Mouse (Mus musculus) heart, embryonic 11.5 days (tissue): ENCODE measurements around the gene Ptchd3. TPM values are rescaled to one million over a fixed set of nuclear protein-coding genes. Genes with fewer than 3 reads are reported as not detected.

Experiments
- ATAC-seq: fragments of 200-750 bp; cut with Nextera tagmentation; replicated peaks from 2 replicates; pipeline ENCODE4 v1.8.0; 2017; ENCODE audit warnings: moderate library complexity; ENCODE audit not compliant: insufficient number of reproducible peaks, low FRiP score, low TSS enrichment
- H3K27ac ChIP-seq: fragments of 300-500 bp; sonication (generic); 2 replicates; pipeline ENCODE4 v1.5.1; 2014; ENCODE audit warnings: mild to moderate bottlenecking, low read depth, low read length
- H3K27me3 ChIP-seq: fragments of 300-500 bp; sonication (generic); 2 replicates; pipeline ENCODE4 v1.6.1; 2014; ENCODE audit warnings: mild to moderate bottlenecking, low read length, mixed read lengths; ENCODE audit not compliant: control insufficient read depth, insufficient read depth
- H3K36me3 ChIP-seq: fragments of 300-500 bp; sonication (generic); 2 replicates; pipeline ENCODE4 v1.6.1; 2014; ENCODE audit warnings: mild to moderate bottlenecking, low read length, moderate library complexity, mixed read lengths; ENCODE audit not compliant: control insufficient read depth, insufficient read depth
- H3K4me1 ChIP-seq: fragments of 300-500 bp; sonication (generic); 2 replicates; pipeline ENCODE4 v1.6.1; 2014; ENCODE audit warnings: low read length; ENCODE audit not compliant: control insufficient read depth, insufficient read depth
- H3K4me2 ChIP-seq: fragments of 300-500 bp; sonication (generic); 2 replicates; pipeline ENCODE4 v1.6.1; 2014; ENCODE audit warnings: mild to moderate bottlenecking, moderate library complexity
- H3K4me3 ChIP-seq: fragments of 300-500 bp; sonication (generic); 2 replicates; pipeline ENCODE4 v1.5.1; 2014; ENCODE audit warnings: low read depth, low read length
- H3K9ac ChIP-seq: fragments of 300-500 bp; sonication (generic); 2 replicates; pipeline ENCODE4 v1.6.1; 2014; ENCODE audit warnings: mild to moderate bottlenecking, low read depth, low read length, moderate library complexity
- H3K9me3 ChIP-seq: fragments of 300-500 bp; sonication (generic); replicated peaks from 2 replicates; pipeline ENCODE4 v1.6.1; 2016; ENCODE audit warnings: low read length; ENCODE audit not compliant: control insufficient read depth
- whole genome bisulfite sequencing: fragments of 180-500 bp; shearing (Covaris S2); extraction: QIAGEN DNeasy Blood & Tissue Kit; methylation state at CpG from one replicate; pipeline ENCODE4 v1.1.7; 2014; ENCODE audit not compliant: insufficient replicate concordance; 5-methylcytosine and 5-hydroxymethylcytosine counted together
- polyA plus RNA-seq: library from polyadenylated mRNA; unstranded; fragments of >200 nt; fragmentation: Nextera tagmentation; extraction: Ambion mirVana; gene quantifications from 2 replicates; pipeline ENCODE4 v1.2.1, GENCODE M21; 2014

The Ptchd3 gene
- polyA plus RNA-seq, 1 experiment from 2014 or later, result not detected

DNA sequence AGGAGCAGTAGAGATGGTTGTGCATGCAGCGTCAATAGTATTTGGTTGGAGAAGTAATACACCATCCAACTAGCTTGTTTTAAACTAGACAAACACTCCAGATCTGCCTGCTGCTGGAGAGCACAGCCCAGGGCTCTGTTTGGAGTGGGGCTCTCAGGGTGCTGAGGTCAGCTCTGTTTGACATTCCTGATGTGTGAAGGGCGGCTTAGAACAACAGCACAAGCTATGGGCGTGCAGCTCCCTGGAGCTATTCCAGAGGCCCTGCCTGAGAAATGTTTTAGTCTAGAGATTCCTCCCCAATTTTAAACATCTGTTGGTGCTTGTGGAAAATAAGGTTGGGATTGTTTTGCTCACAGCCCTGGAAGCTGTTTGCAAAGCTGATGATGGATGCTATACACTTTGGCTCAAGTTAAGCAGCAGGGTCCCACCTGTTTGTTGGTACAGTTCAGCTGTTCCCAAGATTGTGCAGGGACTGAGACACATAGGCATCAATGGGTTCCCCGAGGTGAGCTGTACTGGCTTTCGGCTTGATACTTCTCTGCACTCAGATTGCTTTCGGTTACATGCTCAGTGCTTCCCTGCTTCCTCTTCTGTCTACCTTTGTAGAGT is 35.4 kb upstream of the Ptchd3 start:
- Histone ChIP-seq H3K27ac (peak overlapping the region; percentile 51), H3K4me1 (peaks cover 14% of the 10 kb centered on the region), H3K4me2 (no peak overlapping the region), H3K9me3 (no peaks in the 10 kb centered on the region), H3K9ac (no peak overlapping the region), H3K27me3 (no peaks in the 10 kb centered on the region), H3K36me3 (no peaks in the 10 kb centered on the region), H3K4me3 (no peak overlapping the region)
- WGBS, result 49% methylated on average over 6 of the region's 6 CpGs
- peak; percentile 71; the same call in 1 of the 2 replicates for ATAC-seq

GRCm38 (mm10) chr11:121795978-121796377 is 34.1 kb upstream of the Ptchd3 start:
- Histone ChIP-seq H3K9me3 (no peaks in the 10 kb centered on the region), H3K4me2 (no peak overlapping the region), H3K27ac (no peak overlapping the region), H3K9ac (no peak overlapping the region), H3K4me3 (no peak overlapping the region), H3K4me1 (peaks cover 11% of the 10 kb centered on the region), H3K27me3 (no peaks in the 10 kb centered on the region), H3K36me3 (no peaks in the 10 kb centered on the region)
- no peak for ATAC-seq
- 83% methylated on average over 2 of the region's 2 CpGs for WGBS

- H3K4me1 ChIP-seq, result peaks cover 11% of the 10 kb centered on the region
- ATAC-seq, result no peak
- H3K27ac ChIP-seq, result no peak overlapping the region
- no peaks in the 10 kb centered on the region for H3K36me3 ChIP-seq
- no peak overlapping the region for H3K9ac ChIP-seq
- H3K4me3 ChIP-seq, result no peak overlapping the region
- H3K9me3 ChIP-seq, result no peaks in the 10 kb centered on the region
- H3K27me3 ChIP-seq, result no peaks in the 10 kb centered on the region
- H3K4me2 ChIP-seq, result no peak overlapping the region
- 74% methylated on average over 2 of the region's 2 CpGs for WGBS
Observed at GRCm38 (mm10) chr11:121798591-121798990, 31.5 kb upstream of the Ptchd3 start.

GRCm38 (mm10) chr11:121799746-121800299 is 30.2 kb upstream of the Ptchd3 start:
- H3K36me3 ChIP-seq, result no peaks in the 10 kb centered on the region
- no peaks in the 10 kb centered on the region for H3K9me3 ChIP-seq
- H3K27ac ChIP-seq, result no peak overlapping the region
- WGBS, result 75% methylated on average over 4 of the region's 4 CpGs
- 0 out of 2 replicates have a peak, but pooled peaks cover 2% of the 10 kb centered on the region for H3K4me1 ChIP-seq
- no peak overlapping the region for H3K9ac ChIP-seq
- no peaks in the 10 kb centered on the region for H3K27me3 ChIP-seq
- H3K4me3 ChIP-seq, result no peak overlapping the region
- H3K4me2 ChIP-seq, result no peak overlapping the region
- ATAC-seq, result no peak

- no peaks in the 10 kb centered on the region for H3K36me3 ChIP-seq
- no peak for ATAC-seq
- H3K4me2 ChIP-seq, result no peak overlapping the region
- H3K4me1 ChIP-seq, result no peaks in the 10 kb centered on the region
- H3K27me3 ChIP-seq, result no peaks in the 10 kb centered on the region
- H3K4me3 ChIP-seq, result no peak overlapping the region
- H3K9ac ChIP-seq, result no peak overlapping the region
- no peak overlapping the region for H3K27ac ChIP-seq
- no peaks in the 10 kb centered on the region for H3K9me3 ChIP-seq
- WGBS, result 84% methylated on average over 2 of the region's 2 CpGs
Observed at GRCm38 (mm10) chr11:121802743-121803142, 27.3 kb upstream of the Ptchd3 start.

DNA sequence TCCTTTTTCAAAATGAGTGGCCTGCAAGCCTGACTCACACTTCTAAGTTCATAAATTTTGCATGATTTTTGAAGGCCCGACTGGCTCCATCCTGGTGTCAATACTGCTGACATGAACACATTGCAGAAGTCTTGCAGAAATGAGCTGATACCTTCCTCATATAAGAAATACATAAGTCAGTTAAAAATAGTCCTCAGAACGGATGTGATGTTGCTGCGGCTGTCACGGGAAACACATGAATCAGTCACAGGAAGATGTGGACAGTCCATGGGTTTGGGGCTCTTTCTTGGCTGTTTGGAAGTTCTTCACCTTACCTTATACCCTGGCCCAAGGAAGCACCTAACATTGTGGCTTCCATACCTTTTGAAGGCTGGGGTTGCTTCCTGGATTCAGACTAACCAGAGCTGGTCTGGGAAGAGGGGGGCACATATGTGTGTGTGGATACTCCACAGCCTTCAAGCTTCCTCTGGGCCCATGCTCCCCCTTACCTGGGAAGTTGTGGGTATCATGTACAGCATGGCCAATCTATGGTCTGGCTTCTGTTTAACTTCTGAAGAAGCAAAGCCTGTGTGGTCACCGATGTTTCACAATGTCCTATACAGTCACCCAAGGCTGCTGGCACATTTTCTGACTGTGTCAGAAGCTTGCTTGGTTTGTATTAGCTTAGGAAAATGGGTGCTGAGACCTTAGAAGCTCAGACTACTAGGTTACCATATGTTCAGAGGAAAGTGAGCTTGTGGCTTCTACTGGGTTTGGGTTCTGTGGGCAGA is 25.6 kb upstream of the Ptchd3 start:
- Histone ChIP-seq H3K9me3 (no peaks in the 10 kb centered on the region), H3K27me3 (no peaks in the 10 kb centered on the region), H3K27ac (no peak overlapping the region), H3K4me3 (no peak overlapping the region), H3K9ac (no peak overlapping the region), H3K4me1 (no peaks in the 10 kb centered on the region), H3K36me3 (no peaks in the 10 kb centered on the region), H3K4me2 (no peak overlapping the region)
- ATAC-seq, result no peak
- WGBS, result 80% methylated on average over 5 of the region's 5 CpGs

GRCm38 (mm10) chr11:121808204-121808852 is 21.7 kb upstream of the Ptchd3 start:
- no peaks in the 10 kb centered on the region for H3K9me3 ChIP-seq
- H3K4me2 ChIP-seq, result no peak overlapping the region
- H3K27me3 ChIP-seq, result no peaks in the 10 kb centered on the region; the same call in 1 of the 2 replicates
- no peaks in the 10 kb centered on the region for H3K4me1 ChIP-seq
- no peak for ATAC-seq
- 5% methylated on average over 4 of the region's 4 CpGs for WGBS
- no peak overlapping the region for H3K4me3 ChIP-seq
- no peaks in the 10 kb centered on the region for H3K36me3 ChIP-seq
- H3K27ac ChIP-seq, result no peak overlapping the region
- no peak overlapping the region for H3K9ac ChIP-seq

GRCm38 (mm10) chr11:121808866-121809265 is 21.2 kb upstream of the Ptchd3 start:
- Histone ChIP-seq H3K4me3 (no peak overlapping the region), H3K9me3 (no peaks in the 10 kb centered on the region), H3K9ac (no peak overlapping the region), H3K27me3 (no peaks in the 10 kb centered on the region; the same call in 1 of the 2 replicates), H3K4me1 (no peaks in the 10 kb centered on the region), H3K4me2 (no peak overlapping the region), H3K36me3 (no peaks in the 10 kb centered on the region), H3K27ac (no peak overlapping the region)
- ATAC-seq, result no peak
- 33% methylated on average over 1 of the region's 1 CpGs for WGBS
